Mouse (Mus musculus) cerebellum, adult 2 months (tissue): Measurements from ENCODE around the gene Homer1. TPM values are rescaled to one million over a fixed set of nuclear protein-coding genes. Genes with fewer than 3 reads are reported as not detected.

ENCODE experiments used
- DNase-seq, 2 experiments: peaks; one replicate each; pipeline ENCODE4 v3.0.0; 2021
- H3K27ac ChIP-seq: fragments of 200-500 bp; 2 replicates; pipeline ENCODE4 v1.5.1; 2012; ENCODE audit warnings: low read length, control low read depth, inconsistent platforms; ENCODE audit not compliant: insufficient read depth
- H3K27me3 ChIP-seq: fragments of 200-500 bp; 2 replicates; pipeline ENCODE4 v1.6.1; 2012; ENCODE audit warnings: inconsistent platforms, mild to moderate bottlenecking, low read length, moderate library complexity; ENCODE audit not compliant: control insufficient read depth, insufficient read depth
- H3K4me1 ChIP-seq: fragments of 200-500 bp; 2 replicates; pipeline ENCODE4 v1.6.1; 2011; ENCODE audit warnings: low read length; ENCODE audit not compliant: control insufficient read depth, insufficient read depth
- H3K4me3 ChIP-seq: fragments of 200-500 bp; replicated peaks from 2 replicates; pipeline ENCODE3; 2011; ENCODE audit warnings: mild to moderate bottlenecking, low read depth, low read length, control low read depth; ENCODE audit not compliant: insufficient read depth
- CTCF ChIP-seq: fragments of 200-500 bp; IDR thresholded peaks from 2 replicates; pipeline ENCODE4 v1.5.1; 2011; ENCODE audit warnings: low read depth, mild to moderate bottlenecking, control low read depth, low read length, moderate library complexity, borderline replicate concordance; ENCODE audit not compliant: insufficient read depth
- POLR2A ChIP-seq: fragments of 200-500 bp; IDR thresholded peaks from 2 replicates; pipeline ENCODE4 v1.6.1; 2011; ENCODE audit warnings: low read length, control low read depth, borderline replicate concordance; ENCODE audit not compliant: insufficient read depth
- WGBS: fragments of 180-500 bp; shearing (Covaris S2); methylation state at CpG from one replicate; pipeline ENCODE4 v1.1.7; 2018; 5-methylcytosine and 5-hydroxymethylcytosine counted together
- polyA plus RNA-seq: library from polyadenylated mRNA; depleted of rRNA; stranded (reverse); fragments of >200 nt; gene quantifications from 2 replicates; pipeline ENCODE4 v1.2.3, GENCODE M21; 2012

Homer1 gene
- polyA plus RNA-seq, 1 experiment, result 15.7 TPM

DNA sequence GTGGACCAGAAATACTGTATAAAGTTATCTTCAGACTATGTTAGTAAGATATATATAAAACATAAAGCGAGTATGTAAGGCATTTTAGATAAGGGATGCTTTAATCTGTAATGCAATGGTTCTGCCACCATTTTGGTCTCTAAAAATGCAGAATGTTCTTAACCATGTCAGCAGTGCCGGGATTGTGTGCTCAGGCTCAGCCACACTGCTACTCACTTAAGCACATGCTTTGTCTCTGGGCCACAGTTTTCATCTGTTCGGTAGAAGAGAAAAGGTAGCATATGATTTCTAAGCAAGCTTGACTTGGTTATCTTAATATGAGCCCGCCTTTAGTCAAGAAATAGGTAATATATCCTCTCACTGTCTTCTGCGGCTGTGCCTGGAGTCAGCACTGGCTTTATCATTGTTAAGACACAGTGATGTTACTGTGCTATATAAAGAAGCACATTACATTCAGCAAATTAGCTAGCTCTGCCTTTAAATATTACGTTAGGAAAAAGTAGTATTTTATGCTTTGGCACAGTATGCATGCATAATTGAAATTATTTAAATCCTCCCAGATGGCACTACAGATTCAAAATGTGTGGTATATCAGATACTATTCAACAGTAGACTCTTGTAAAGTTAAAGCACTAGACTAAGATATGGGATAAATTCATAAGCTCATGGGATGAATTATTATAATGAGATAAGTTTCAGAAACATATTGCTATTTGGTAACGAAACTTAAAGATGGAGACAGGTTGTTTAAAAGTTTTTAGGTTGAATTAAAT is 69.6 kb downstream of the Homer1 start:
- Histone ChIP-seq H3K27ac (no peak overlapping the region), H3K4me1 (no peaks in the 10 kb centered on the region), H3K4me3 (no peak overlapping the region), H3K27me3 (no peaks in the 10 kb centered on the region)
- TF ChIP-seq CTCF (no peak), POLR2A (no peak)
- 88% methylated on average over 7 of the region's 7 CpGs for WGBS
- DNase-seq, result no peak

DNA sequence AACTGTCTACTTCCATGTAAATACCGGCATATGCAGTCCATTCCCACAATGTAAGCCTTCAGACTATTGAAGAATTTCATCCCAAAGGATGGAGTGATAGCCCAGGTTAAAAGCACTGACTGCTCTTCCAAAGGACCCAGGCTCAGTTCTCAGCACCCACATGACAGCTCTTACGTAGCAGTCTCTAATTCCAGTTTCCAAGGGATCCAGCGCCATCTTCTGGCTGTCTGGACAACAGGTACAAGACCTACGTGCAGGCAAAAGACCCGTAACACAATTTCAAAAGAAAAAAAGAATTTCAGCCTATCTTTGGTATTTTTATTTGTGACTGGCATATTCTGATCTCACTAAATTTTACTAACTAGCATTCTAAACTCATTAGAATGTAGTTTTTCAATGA is 75.0 kb downstream of the Homer1 start:
- 0 out of 2 replicates have a peak, but pooled peaks have one; percentile 16 for TF ChIP-seq CTCF
- TF ChIP-seq POLR2A, result no peak
- H3K27ac ChIP-seq, result no peak overlapping the region
- WGBS, result 92% methylated on average over 5 of the region's 5 CpGs
- H3K4me3 ChIP-seq, result no peak overlapping the region
- DNase-seq, result no peak
- no peaks in the 10 kb centered on the region for H3K4me1 ChIP-seq
- H3K27me3 ChIP-seq, result no peaks in the 10 kb centered on the region

DNA sequence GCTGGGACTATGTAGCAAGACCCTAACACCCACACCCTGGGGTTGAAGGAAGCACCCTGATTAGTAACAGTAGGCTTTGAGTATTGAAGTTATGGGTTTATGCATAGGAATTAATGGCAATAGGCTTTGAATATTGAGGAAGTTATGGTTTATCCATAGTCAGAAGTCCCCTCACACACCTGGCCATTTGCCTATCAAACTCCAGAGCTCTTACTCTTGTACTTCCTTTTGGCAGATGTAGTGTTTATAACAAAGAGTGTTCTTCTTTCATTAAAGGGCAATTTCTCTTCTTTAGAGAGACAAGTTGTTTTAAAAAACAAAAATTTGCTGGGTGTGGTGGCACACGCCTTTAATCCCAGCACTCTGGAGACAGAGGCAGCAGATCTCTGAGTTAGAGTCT is 79.1 kb downstream of the Homer1 start:
- H3K27me3 ChIP-seq, result no peaks in the 10 kb centered on the region
- 96% methylated on average over 1 of the region's 1 CpGs for WGBS
- H3K27ac ChIP-seq, result no peak overlapping the region
- DNase-seq, result no peak
- H3K4me1 ChIP-seq, result no peaks in the 10 kb centered on the region
- H3K4me3 ChIP-seq, result no peak overlapping the region
- TF ChIP-seq POLR2A (no peak), CTCF (no peak)

DNA sequence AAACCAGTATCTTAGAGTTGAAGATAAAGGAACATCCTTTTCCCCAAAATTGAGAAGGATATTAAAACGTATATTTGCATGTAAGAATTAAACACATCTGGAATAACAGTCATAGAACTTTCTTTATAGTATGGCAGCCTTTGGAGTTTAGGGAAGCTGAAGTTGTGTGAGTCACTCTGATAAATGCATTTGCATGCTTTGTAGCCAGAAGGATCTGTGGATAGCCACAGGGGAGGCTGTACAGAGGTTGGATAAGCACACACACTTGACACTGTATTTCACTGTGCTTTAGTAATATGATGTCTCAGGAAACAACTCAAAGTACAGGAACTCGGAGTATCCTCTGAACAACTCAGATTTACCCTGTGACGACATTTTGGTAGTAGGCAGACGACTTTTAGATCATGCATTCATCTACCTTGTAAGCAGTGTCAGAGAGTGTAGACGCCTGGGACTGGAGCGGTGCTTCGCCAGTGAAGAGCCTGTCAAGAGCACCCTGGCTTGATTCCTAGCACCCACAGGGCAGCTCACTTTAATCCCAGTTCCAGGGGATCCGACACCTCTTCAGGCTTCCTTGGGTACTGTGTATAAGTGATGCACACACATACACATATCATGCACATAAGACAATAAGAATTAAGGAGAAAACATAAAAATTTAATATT is 81.1 kb downstream of the Homer1 start:
- Histone ChIP-seq H3K27ac (no peak overlapping the region), H3K27me3 (no peaks in the 10 kb centered on the region), H3K4me3 (no peak overlapping the region), H3K4me1 (no peaks in the 10 kb centered on the region)
- DNase-seq, result no peak
- WGBS, result 93% methylated on average over 8 of the region's 8 CpGs
- TF ChIP-seq CTCF, result no peak

DNA sequence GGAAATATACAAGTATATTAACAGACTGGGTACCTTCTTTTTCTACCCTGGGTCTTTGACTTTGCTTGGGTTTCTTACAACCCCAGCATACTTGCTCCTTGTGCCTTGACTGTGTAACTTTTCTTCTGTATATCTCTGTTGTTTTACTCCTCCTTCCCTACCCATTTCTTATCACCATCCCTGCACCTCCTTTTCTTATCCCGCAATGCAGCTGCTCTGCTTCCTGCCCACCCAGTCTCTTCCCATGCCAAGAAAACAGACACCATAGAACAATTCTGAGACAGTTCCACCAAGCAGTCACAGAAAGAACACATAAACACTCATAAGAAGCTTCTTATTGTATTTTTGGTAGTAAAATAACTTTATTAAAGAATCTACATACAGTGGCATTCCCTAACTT is 81.9 kb downstream of the Homer1 start:
- no peak overlapping the region for H3K4me3 ChIP-seq
- no peaks in the 10 kb centered on the region for H3K27me3 ChIP-seq
- WGBS, result 97% methylated on average over 1 of the region's 1 CpGs
- no peak overlapping the region for H3K27ac ChIP-seq
- TF ChIP-seq POLR2A (no peak), CTCF (no peak)
- no peaks in the 10 kb centered on the region for H3K4me1 ChIP-seq
- DNase-seq, result no peak

DNA sequence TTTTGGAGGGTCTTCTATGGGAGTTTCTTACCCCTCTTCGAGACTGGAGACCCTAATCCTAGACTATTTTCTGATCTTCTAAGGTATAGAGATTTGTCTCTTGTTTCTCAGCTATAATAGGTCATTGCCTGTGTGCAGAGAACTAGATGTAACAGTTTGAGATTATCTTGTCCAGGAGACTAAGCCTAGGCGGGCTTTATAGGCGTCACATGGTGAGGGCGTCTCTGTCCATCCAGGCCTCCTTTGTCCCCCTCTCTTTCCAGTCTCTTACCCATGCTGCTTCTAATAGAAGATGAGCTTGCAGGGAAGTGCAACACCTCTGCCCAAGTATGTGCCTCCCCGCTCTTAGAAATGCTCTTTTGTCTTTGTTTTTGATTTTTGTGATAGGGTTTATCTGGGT is 83.7 kb downstream of the Homer1 start:
- no peak for TF ChIP-seq POLR2A
- no peak for TF ChIP-seq CTCF
- Histone ChIP-seq H3K4me3 (no peak overlapping the region), H3K27ac (no peak overlapping the region), H3K4me1 (no peaks in the 10 kb centered on the region), H3K27me3 (no peaks in the 10 kb centered on the region)
- whole genome bisulfite sequencing, result 95% methylated on average over 5 of the region's 5 CpGs
- no peak for DNase-seq

DNA sequence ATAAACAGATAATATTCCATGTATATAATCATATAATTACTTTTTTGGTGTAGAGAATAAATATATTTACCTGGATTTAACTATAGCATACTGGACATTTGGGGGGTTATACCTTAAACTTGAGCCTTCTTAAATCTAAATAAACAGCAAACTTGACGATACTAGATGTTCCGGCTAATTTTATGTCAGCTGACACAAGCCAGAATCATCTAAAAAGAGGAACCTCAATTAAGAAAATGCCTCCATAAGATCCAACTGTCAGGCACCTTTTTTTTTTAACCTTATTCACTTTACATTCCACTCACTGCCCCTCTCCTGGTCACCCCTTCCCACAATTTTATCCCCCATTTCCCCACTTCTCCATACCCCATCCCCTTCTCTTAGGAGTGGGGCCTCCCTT is 84.2 kb downstream of the Homer1 start:
- Histone ChIP-seq H3K27ac (no peak overlapping the region), H3K27me3 (no peaks in the 10 kb centered on the region), H3K4me1 (no peaks in the 10 kb centered on the region), H3K4me3 (no peak overlapping the region)
- 97% methylated on average over 2 of the region's 2 CpGs for WGBS
- TF ChIP-seq CTCF (no peak), POLR2A (no peak)
- no peak for DNase-seq

DNA sequence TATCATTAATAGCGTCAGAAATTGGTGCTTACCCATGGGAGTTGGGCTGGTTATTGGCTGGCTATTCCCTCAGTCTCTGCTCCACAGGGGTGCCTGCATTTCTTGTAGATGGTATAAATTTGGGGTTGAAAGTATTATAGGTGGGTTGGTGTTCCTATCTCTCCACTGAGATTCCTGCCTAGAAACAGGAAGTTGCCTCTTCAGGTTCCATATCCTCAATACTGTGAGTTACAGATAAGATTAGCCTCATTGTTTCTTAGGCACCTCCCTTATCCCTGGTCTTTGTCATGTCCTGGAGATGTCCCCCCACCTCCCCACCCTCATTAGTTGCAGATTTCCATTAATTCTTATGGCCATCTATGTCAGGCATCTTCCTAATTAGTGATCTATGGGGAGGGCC is 85.0 kb downstream of the Homer1 start:
- H3K4me3 ChIP-seq, result no peak overlapping the region
- no peak for DNase-seq
- no peak for TF ChIP-seq CTCF
- no peaks in the 10 kb centered on the region for H3K4me1 ChIP-seq
- H3K27me3 ChIP-seq, result no peaks in the 10 kb centered on the region
- WGBS, result 91% methylated on average over 1 of the region's 1 CpGs
- no peak overlapping the region for H3K27ac ChIP-seq
